Mouse (Mus musculus): ENCODE data around the gene Trim23. TPM values are rescaled to one million over a fixed set of nuclear protein-coding genes. Genes with fewer than 3 reads are reported as not detected.

Trim23 gene
- polyA plus RNA-seq (2012; rRNA removed), result 1.2 and 1.5 TPM in 2 replicates

DNA sequence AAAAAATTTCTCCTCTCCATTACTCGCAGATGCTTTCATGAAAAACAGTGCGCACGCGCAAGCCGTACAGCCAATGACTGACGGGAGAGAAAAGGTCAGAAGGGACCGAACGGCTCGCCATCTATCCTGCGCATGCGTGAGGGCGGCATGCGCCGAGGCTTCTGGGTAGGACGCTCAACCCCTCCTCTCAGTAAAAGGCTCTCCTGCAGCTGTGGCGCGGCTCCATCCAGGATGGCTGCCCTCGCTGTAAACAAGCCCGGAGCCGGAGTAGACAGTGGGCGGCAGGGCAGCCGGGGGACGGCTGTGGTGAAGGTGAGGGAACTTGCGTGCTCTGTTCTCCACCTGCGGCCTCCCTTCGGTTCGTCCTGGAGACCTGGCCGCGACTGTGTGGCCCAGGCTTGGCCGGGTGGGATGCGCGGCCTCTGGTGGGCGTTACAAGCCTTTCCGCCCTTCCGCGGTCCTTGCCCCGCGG is at the start of gene Trim23:
Gene Trim23 (plus strand): TSS at position 148 of the 472 bp plus-strand sequence.
- WGBS, result under 1% methylated on average over 38 of the region's 38 CpGs

DNA sequence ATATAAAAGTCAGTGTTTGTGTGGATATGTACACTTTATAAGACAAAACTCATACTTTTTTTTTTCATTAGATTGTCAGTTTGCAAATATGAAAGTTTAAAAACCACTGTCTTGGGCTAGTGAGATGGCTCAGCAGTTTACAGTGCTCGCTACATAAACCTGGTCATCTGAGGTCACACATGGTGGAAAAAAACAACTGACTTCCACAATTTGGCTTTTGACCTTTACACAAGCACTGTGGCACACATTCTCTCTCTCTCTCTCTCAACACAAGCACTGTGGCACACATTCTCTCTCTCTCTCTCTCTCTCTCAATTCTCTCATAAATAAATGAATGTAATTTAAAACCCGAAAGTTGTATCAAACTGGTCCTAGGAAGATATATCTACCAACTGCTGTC is 46.0 kb upstream of the Trim23 start:
- TF ChIP-seq CTCF (IDR thresholded peaks at IDR 0.05; ENCODE audit: extremely low read depth, insufficient read depth, insufficient read length, insufficient replicate concordance) (no peak), POLR2A (IDR thresholded peaks at IDR 0.05; ENCODE audit: low read depth, low read length) (no peak)
- DNase-seq (ENCODE audit: low read depth in 1 of 2, low spot score in 2 of 2), result no peak
- no peaks in the 10 kb centered on the region for H3K27me3 ChIP-seq (ENCODE audit: control insufficient read depth, insufficient read depth, low read length)
- H3K27ac ChIP-seq (ENCODE audit: insufficient read depth, low read length), result no peak overlapping the region
- 88% methylated on average over 2 of the region's 2 CpGs for WGBS
- no peaks in the 10 kb centered on the region for H3K4me1 ChIP-seq (ENCODE audit: control insufficient read depth, insufficient read depth, insufficient read length)
- no peak overlapping the region for H3K4me3 ChIP-seq (ENCODE audit: extremely low read depth, insufficient read depth, insufficient read length)
- H3K36me3 ChIP-seq (ENCODE audit: control insufficient read depth, insufficient read depth, low read length), result no peaks in the 10 kb centered on the region

More for the DNA sequence above, at the start of gene Trim23:
- TF ChIP-seq POLR2A (IDR thresholded peaks at IDR 0.05; ENCODE audit: low read depth, low read length), result peak; percentile 64
- TF ChIP-seq CTCF (IDR thresholded peaks at IDR 0.05; ENCODE audit: extremely low read depth, insufficient read depth, insufficient read length, insufficient replicate concordance), result no peak
- Histone ChIP-seq H3K27me3 (ENCODE audit: control insufficient read depth, insufficient read depth, low read length) (no peaks in the 10 kb centered on the region), H3K4me1 (ENCODE audit: control insufficient read depth, insufficient read depth, insufficient read length) (peaks cover 5% of the 10 kb centered on the region), H3K36me3 (ENCODE audit: control insufficient read depth, insufficient read depth, low read length) (peaks cover 1% of the 10 kb centered on the region; the same call in 1 of the 2 replicates), H3K4me3 (ENCODE audit: extremely low read depth, insufficient read depth, insufficient read length) (peak within 1 kb of the TSS; percentile 99), H3K27ac (ENCODE audit: insufficient read depth, low read length) (peak within 1 kb of the TSS; percentile 90)
- DNase-seq (ENCODE audit: low read depth in 1 of 2, low spot score in 2 of 2), result peak; percentile 95 to 96

DNA sequence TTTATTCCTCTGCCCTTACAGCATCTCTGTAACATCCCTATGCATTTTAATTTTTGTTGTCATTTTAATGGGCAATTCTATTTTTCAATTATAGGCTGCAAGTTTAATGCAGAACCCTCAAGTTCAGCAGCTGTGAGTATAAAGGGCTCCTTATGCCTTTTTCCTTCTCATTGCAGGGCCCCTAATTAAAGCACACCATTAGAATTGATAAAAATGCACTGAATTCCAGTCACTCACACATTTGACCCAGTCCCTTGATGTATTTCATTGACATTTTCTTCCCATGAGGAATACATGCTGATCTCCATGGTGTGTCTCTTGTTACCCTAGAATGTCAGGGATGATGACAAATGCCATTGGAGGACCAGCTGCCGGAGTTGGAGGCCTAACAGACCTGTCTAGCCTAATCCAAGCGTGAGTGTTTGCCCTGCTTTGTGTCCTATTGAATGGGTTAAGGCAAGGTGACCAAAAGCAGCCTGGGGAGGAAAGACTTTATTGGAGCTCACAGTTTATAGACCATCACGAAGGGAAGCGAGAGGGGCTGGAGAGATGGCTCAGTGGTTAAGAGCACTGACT is 44.0 kb upstream of the Trim23 start:
- no peak for DNase-seq (ENCODE audit: low read depth in 1 of 2, low spot score in 2 of 2)
- Histone ChIP-seq H3K4me3 (ENCODE audit: extremely low read depth, insufficient read depth, insufficient read length) (no peak overlapping the region), H3K4me1 (ENCODE audit: control insufficient read depth, insufficient read depth, insufficient read length) (no peaks in the 10 kb centered on the region), H3K36me3 (ENCODE audit: control insufficient read depth, insufficient read depth, low read length) (no peaks in the 10 kb centered on the region; the same call in 1 of the 2 replicates), H3K27ac (ENCODE audit: insufficient read depth, low read length) (no peak overlapping the region), H3K27me3 (ENCODE audit: control insufficient read depth, insufficient read depth, low read length) (no peaks in the 10 kb centered on the region)
- 94% methylated on average over 4 of the region's 4 CpGs for WGBS
- TF ChIP-seq POLR2A (IDR thresholded peaks at IDR 0.05; ENCODE audit: low read depth, low read length), result no peak

DNA sequence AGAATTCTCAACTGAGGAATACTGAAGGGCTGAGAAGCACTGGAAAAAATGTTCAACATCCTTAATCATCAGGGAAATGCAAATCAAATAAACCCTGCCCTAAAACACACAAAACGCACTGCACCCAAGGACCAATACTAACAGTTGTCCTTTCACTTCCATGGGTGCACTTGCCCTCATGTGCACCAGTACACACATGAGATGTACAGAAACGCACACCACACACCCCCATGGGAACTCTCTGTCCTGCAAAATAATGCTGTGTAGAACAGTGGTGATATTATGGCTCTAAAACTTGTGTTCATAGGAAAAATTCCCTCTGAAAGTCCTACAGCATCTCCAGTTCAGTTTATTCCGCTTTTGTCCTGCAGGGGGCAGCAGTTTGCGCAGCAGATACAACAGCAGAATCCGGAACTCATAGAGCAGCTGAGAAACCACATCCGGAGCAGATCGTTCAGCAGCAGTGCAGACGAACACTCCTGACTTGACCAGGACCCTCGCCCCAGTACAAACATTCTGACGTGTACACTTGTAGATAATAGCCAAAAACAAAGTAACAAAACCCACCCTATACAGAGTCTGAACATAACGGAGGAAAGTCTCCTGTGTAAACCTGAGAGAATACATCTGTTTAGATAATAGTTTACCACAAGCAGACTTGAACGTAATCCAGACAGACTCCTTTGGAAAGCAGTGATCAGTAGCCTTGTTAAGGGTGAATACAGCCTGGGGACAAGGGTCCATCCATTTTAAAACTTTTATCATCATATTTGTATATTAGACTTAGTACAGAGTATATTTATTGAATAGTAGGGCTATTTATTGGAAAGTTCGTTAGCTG is 39.0 kb upstream of the Trim23 start:
- peak; percentile 67 to 77 for DNase-seq (ENCODE audit: low read depth in 1 of 2, low spot score in 2 of 2)
- 27% methylated on average over 13 of the region's 13 CpGs for WGBS
- Histone ChIP-seq H3K36me3 (ENCODE audit: control insufficient read depth, insufficient read depth, low read length) (peaks cover 7% of the 10 kb centered on the region), H3K4me1 (ENCODE audit: control insufficient read depth, insufficient read depth, insufficient read length) (no peaks in the 10 kb centered on the region), H3K27me3 (ENCODE audit: control insufficient read depth, insufficient read depth, low read length) (no peaks in the 10 kb centered on the region), H3K27ac (ENCODE audit: insufficient read depth, low read length) (no peak overlapping the region), H3K4me3 (ENCODE audit: extremely low read depth, insufficient read depth, insufficient read length) (peak overlapping the region; percentile 31)
- no peak for TF ChIP-seq POLR2A (IDR thresholded peaks at IDR 0.05; ENCODE audit: low read depth, low read length)
- TF ChIP-seq CTCF (IDR thresholded peaks at IDR 0.05; ENCODE audit: extremely low read depth, insufficient read depth, insufficient read length, insufficient replicate concordance), result peak; percentile 75; the same call in 1 of the 2 replicates

DNA sequence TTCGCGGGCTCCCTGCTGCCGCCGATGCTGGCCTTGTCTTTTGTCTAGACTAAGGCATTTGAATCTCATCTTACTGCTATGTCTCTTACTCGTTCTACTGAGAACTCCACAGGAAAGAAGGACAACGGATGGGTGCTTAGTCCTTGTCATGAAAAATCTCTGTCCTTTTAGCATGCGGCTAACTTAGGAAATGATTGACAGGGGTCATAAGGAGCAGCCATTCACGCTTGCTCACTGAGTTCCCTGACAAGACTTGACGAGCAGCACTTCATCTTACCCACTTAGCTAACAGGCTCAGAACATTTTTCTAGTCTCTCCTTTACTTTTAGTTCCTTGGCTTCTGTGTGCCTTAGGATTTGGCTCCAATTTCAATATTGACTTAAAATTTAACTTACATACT is 33.7 kb upstream of the Trim23 start:
- Histone ChIP-seq H3K27ac (ENCODE audit: insufficient read depth, low read length) (no peak overlapping the region), H3K4me1 (ENCODE audit: control insufficient read depth, insufficient read depth, insufficient read length) (no peaks in the 10 kb centered on the region), H3K27me3 (ENCODE audit: control insufficient read depth, insufficient read depth, low read length) (no peaks in the 10 kb centered on the region), H3K36me3 (ENCODE audit: control insufficient read depth, insufficient read depth, low read length) (peaks cover 23% of the 10 kb centered on the region), H3K4me3 (ENCODE audit: extremely low read depth, insufficient read depth, insufficient read length) (no peak overlapping the region)
- no peak for DNase-seq (ENCODE audit: low read depth in 1 of 2, low spot score in 2 of 2)
- 96% methylated on average over 9 of the region's 9 CpGs for WGBS
- TF ChIP-seq CTCF (IDR thresholded peaks at IDR 0.05; ENCODE audit: extremely low read depth, insufficient read depth, insufficient read length, insufficient replicate concordance) (no peak), POLR2A (IDR thresholded peaks at IDR 0.05; ENCODE audit: low read depth, low read length) (no peak)

DNA sequence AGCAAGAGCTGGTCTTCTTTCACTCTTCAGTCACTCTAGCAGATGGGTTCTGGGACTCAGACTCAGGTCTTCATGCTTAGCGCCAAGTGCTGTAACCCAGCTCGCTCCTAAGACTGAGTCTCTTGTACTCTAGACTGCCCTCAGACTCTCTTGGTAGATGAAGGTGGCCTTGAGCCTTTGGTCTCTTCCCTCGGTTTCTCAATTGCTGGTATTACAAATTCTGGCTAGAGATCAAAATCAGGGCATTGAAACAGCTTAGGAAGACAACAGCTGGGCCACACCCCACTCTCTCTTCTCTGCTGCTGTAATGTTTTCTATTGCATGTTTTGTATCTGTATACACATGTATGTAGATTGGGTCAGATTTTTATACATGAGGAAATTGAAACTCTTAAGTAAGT is 33.0 kb upstream of the Trim23 start:
- no peak for DNase-seq (ENCODE audit: low read depth in 1 of 2, low spot score in 2 of 2)
- H3K36me3 ChIP-seq (ENCODE audit: control insufficient read depth, insufficient read depth, low read length), result peaks cover 23% of the 10 kb centered on the region
- WGBS, result 96% methylated on average over 3 of the region's 3 CpGs
- no peak overlapping the region for H3K27ac ChIP-seq (ENCODE audit: insufficient read depth, low read length)
- no peak for TF ChIP-seq POLR2A (IDR thresholded peaks at IDR 0.05; ENCODE audit: low read depth, low read length)
- no peak for TF ChIP-seq CTCF (IDR thresholded peaks at IDR 0.05; ENCODE audit: extremely low read depth, insufficient read depth, insufficient read length, insufficient replicate concordance)
- no peak overlapping the region for H3K4me3 ChIP-seq (ENCODE audit: extremely low read depth, insufficient read depth, insufficient read length)
- H3K4me1 ChIP-seq (ENCODE audit: control insufficient read depth, insufficient read depth, insufficient read length), result no peaks in the 10 kb centered on the region
- H3K27me3 ChIP-seq (ENCODE audit: control insufficient read depth, insufficient read depth, low read length), result no peaks in the 10 kb centered on the region

DNA sequence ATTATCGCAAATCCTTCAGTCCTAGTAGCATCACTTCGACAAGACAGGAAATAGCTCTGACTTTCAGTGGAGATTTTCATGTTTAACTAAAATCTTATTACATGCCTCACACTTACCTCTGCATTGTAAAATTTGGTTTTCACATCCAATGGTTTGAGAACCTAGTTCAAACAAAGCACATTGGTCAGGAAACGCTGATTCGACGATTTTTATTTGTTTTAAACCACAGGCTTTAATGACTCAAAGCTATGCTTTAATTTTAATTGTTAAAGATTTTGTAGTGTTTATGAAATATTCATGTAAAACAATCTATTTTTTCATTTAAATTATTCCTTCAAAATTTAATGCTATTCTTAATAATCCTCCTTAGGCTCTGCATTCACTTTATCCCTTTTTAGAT is 24.4 kb upstream of the Trim23 start:
- 91% methylated on average over 5 of the region's 5 CpGs for WGBS
- DNase-seq (ENCODE audit: low read depth in 1 of 2, low spot score in 2 of 2), result no peak
- Histone ChIP-seq H3K4me3 (ENCODE audit: extremely low read depth, insufficient read depth, insufficient read length) (no peak overlapping the region), H3K27me3 (ENCODE audit: control insufficient read depth, insufficient read depth, low read length) (no peaks in the 10 kb centered on the region), H3K4me1 (ENCODE audit: control insufficient read depth, insufficient read depth, insufficient read length) (no peaks in the 10 kb centered on the region), H3K36me3 (ENCODE audit: control insufficient read depth, insufficient read depth, low read length) (peaks cover 19% of the 10 kb centered on the region), H3K27ac (ENCODE audit: insufficient read depth, low read length) (no peak overlapping the region)
- no peak for TF ChIP-seq POLR2A (IDR thresholded peaks at IDR 0.05; ENCODE audit: low read depth, low read length)
- TF ChIP-seq CTCF (IDR thresholded peaks at IDR 0.05; ENCODE audit: extremely low read depth, insufficient read depth, insufficient read length, insufficient replicate concordance), result no peak
